Mouse (Mus musculus) left cerebral cortex, postnatal 36 days (tissue): ENCODE results near the gene Mthfr. TPM values are rescaled to one million over a fixed set of nuclear protein-coding genes. Genes with fewer than 3 reads are reported as not detected.

ENCODE experiments used
- DNase-seq, 2 experiments: peaks; one replicate each; pipeline ENCODE4 v3.0.0; 2021 to 2022; ENCODE audit warnings: low spot score in 2 of 2, mixed read lengths in 1 of 2
- intact Hi-C: fragments of 180-260 bp; cut with DNase I; formaldehyde crosslinking; loops from one replicate; pipeline ENCODE4 v1.15.1; 2025
- total RNA-seq, 2 experiments: library from RNA; stranded (reverse); gene quantifications; 2 replicates each; pipeline ENCODE4 v1.2.3; 2021

Gene Mthfr
- total RNA-seq, 2 experiments from 2014 or later = 26.6 to 38.0 TPM

DNA sequence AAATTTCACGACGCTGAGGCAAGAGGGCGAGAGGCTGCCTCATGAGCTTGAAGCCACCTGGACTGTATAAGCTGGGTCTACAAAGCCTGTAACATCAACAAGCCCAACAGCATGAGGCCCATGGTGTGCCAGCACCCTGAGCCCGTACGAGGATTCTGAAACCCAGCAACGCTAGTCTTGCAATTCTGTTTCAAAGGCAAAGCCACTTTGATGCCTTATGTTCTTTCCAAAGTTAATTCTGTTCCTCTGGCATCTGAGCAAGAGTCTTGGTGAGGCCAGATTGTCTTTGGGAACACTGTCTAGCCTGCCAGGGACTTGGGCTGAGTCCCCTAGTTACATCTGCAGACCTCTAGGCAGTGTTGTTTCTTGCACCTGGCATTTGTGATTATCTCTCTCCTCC, 20.1 kb downstream of the Mthfr start:
- DNase-seq = peak in 1 of 2 experiments; percentile 30
- intact Hi-C loops = no loop called here

DNA sequence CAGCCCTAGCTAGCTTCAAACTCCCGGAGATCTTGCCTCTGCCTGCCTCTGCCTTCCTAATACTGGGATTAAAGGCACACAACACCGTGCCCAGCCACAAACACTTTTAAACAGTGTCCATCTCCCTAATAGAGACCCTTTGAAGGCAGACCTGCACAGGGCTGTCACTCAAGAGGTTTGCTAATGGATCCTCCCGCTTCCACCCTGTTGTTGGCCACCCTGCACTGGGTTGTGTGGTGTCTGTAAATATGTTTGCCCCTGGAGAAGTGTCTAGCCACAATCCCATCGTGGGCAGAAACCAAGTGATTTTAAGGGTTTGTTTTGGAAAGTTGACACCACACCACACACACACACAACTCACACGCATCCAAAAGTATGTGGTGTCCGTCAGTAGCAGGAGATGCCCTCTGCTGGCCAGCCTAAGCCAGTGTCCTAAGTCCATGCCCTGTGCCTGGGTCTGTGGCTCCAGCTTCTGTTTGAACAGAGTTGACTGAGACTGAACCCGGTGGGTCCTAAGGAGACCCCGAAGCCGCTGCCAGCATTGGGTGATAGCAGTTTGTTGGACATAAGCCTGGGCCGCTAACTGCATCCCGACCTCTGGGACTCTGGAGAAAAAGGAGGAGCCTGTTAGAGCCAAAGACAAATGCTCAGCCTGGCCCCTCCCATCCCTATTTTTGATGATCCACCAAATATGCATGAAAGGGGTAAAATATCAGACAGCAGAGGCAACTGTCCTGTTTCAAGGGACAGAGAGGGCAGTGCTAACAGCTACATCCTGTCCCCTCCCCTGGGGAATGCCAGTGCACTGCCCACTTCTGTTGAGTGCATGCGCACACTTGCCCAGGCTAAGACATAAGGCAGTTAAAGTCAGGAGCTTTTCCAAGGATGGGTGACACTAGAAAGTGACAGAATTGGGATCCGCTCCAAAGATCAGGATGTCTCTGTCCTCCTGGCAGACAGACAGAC, 21.5 kb downstream of the Mthfr start:
- intact Hi-C loops = no loop called here

DNA sequence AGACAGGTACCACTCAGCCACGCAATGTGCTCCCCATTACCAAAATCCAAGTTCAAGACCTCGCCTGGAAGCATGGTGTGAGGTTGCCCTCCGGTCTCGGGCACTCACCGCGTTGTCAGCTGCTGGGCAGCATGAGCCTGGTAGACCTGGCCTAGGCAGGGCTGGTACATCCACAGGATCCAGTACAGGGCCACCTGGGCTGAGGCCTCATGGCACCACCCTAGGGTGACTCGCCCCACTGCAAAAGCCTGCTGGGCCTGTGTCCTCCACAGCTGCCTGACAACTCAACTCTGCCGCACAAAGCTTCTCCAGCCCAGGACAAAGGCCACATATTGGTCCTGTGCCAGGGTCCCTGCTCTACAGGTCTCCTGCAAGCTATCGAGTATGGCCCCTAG, 22.2 kb downstream of the Mthfr start:
- no peak for DNase-seq
- intact Hi-C loops = no loop called here

More for the DNA sequence above, 21.5 kb downstream of the Mthfr start:
- no peak for DNase-seq

DNA sequence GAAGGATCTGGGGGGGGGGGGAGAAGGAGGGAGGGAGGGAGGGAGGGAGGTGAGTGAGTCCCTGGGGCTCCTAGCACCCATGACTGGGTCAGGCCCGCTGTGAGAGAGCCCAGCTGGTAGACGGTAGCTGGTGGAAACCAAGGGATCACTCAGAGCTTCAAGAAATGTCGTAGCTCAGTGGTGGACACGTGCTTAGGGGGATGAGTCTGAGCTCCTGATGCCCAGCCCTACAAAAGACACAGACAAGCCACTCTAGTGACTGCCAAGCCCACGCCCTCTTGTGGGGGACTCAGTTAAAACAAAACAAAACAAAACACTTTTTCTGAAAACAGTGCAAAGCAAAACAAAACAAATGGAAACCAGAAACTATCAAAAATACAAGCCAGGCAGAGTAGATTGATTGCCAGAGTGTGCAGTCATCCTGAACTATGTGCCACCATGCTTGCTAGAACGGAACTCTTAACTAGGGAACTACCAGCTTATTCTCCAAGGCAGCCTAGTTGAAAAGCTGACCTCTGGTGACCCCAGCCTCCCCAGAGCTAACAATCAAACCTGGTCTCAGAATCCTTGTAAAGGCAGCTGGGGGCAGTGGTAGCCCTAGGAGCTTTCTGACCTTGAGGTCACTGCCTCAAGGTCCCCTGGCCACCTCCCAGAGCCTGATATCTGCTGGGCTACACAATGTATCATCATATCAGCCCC, 27.0 kb downstream of the Mthfr start:
- intact Hi-C loops = no loop called here
- no peak for DNase-seq

DNA sequence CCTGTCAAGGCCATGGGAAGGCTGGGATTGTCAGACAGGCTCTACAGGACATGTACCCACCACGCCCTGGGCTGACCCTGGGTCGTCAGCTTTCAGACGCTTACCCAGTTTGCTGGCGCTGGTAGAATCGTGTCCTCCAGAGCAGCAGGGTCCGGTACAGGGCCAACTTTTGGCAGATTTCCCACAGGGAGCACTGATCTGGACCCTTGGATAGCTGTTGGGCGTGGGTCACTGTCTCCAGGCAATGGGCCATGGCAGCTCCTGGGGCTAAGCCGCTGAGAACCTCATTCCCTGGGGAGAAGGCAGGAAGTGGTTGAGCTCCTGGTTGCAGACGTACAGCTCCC, 27.5 kb downstream of the Mthfr start:
- intact Hi-C loops = no loop called here
- no peak for DNase-seq

DNA sequence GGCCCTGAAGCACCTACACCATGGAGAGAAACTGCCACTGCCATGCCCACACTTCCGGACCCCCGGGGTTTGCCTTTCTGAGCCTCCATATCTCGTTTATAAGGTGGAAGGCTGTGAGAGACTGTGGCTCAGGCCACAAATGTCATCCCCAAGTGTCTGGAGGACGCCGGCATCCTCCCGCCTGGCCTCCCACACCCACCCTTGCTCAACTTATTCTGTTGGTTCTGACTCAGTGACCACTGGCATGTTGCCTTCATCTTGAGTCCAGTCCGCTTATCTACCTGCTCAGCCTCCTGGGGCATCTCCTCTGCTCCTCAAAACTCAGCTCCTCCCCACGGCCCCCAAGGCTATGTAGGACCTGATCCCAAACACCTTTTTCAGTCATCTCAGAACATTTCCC, 28.5 kb downstream of the Mthfr start:
- no peak for DNase-seq
- intact Hi-C loops = no loop called here

DNA sequence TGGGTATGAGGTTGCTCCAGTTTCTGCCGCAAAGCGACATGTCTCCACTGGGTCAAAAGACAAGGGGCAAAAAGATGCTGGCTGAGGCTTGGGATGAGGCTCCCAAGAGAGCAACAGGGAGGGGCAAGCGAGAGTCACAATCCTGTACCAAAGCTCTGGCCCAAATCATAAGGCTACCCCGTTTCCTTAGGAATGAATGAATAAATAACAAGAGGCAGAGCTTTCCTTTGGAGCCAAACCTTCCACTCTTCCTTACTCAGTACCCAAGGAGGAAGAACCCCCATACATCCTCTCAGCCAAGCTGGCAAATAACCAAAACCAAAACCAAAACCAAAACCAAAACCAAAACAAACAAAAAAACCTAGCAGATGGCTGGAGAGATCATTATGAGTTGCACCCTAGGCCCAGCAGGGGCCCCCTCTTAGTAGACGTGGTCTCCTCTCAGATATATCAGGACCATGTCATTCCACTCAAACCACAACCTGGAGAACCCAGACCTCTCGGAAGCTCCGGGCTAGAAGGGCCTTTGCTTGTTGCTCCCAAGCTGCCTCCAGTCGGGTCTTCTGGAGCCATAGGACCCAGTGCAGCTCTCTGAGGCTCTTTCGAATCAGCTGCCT, 30.8 kb downstream of the Mthfr start:
- DNase-seq = no peak
- intact Hi-C loops = no loop called here

DNA sequence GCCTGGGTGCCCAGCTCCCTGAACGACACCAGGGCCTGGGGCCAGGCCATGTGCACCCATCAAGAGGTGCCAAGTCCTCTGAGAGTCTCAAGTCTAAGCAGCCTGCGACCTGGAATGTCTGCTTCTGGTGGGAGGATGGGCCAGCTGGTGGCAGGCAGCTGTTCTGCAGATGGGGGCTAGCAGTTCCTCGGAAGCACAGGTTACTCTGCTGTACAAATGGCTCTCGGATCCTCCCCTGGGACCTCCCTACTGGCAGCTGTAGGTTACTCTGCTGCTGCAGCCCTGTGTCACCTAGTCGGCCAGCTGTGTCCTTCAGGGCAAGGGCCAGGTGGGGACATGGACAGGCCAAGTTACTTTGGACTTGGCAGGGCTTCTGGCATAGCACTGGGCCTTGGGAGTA, 32.6 kb downstream of the Mthfr start:
- intact Hi-C loops = no loop called here
- no peak for DNase-seq

DNA sequence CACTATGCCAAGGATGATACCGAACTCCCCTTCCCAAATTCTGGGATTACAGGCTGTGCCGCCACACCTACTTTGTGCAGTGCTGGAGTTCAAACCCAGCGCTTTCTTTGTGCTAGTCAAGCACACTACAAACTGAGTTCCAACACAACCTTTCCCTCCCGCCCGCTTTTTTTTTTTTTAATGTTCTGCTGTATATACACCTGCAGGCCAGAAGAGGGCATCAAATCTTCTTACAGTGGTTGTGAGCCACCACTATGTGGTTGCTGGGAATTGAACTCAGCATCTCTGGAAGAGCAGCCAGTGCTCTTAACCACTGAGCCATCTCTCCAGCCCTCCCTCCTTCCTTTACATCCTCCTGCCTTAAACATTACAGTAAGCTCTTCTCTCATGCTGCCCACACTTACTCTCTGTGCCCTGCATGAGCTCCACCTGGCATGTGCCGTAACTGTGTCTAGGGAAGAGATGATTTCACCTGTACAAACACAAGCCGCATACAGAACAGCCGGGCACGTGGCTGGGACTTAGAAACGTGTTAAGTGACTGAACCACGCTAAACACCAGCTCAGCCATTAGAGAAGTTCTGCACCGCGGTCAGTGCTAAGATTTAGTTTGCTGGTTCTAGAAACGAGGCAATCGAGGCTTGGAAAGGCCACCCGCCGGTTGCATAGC, 35.8 kb downstream of the Mthfr start:
- no peak for DNase-seq
- intact Hi-C loops = no loop called here

DNA sequence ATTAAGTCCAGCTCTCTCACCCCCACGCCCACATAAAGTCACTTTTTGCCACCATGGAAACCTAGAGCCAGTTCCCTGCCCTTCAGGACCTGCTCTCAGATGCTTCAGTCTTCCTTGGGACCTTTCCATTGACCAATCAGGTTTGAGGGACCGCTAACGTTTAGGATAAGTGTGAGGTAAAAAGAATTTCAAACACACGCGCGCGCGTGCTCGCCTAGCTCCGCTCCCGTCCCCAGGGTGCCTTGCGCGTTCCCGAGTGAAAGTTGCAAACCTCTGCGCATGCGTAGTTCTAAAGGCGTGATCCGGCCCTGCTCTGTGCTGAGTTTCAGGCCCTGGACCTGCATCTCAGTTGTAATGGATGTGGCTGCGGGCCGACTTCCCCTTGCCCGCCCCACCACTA, 36.4 kb downstream of the Mthfr start:
- intact Hi-C loops = no loop called here
- DNase-seq = peak; percentile 62 to 65

DNA sequence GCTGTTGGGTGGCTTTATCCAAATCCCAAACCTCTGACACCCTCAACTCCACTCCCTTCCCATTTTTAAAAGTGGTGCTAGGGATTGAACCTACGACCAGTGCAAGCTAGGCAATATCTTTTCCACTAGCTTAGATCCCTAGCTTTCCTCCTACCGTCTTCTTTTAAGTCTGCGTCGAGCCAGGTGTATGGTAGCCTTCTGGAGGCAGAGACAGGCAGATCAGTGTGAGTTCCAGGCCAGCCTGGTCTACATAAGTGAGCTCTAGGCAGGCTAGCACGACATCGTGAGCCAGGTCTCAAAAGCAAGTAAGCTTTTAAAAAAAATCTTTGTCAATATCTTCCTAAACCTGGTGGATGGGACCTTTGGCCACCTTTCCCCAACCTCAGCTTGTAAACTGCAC, 37.0 kb downstream of the Mthfr start:
- intact Hi-C loops = no loop called here
- no peak for DNase-seq

DNA sequence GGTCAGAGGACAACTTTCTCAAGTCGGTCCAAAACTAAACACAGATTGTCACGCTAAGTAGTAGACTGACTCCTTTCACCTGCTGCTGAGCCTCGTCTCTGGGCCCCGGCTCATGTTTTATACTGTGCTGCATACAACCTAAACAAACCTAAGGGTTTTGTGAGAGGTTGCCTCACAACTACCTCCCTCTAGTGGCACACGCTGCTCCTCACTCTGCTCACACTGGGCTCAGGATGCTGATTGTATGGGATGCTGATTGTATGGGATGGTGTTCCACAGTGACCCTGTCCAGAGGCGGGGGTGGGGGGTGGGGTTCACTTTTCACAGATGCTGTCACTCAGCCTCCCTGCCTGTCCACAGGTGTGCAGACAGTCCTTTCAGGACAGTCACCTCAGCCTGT, 40.3 kb downstream of the Mthfr start:
- intact Hi-C loops = no loop called here
- DNase-seq = no peak

DNA sequence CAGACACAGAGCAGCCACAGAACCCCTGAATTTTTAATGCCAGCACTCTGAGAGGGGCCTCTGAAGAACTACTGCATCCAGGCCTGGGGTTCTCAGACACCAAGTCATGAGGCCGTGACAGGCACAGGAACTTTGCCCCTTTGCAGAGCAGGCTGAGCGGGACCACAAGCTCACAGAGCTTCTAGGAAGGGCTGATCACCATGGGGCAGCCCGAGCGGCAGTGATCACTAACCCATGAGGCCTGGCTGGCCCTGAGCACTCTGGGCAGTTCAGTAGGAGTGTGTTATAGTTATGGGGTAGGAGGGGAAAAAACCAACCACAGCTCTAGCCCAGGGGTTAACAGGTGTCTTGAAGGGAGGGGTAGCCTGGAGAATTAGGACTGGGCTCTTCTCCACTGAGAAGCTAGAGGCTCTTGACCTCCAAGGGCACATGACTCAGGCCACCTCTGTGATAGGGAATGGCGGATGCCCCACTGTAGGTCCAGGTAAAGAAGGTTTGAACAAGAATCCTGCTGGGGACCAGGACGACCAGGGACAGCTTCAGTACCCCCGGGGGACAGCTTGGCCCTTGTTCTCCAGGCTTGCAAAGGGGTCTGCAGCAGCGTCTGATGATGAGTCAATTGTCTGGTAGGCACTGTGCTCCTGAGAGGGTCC, 41.2 kb downstream of the Mthfr start:
- DNase-seq = no peak
- intact Hi-C loops = no loop called here

DNA sequence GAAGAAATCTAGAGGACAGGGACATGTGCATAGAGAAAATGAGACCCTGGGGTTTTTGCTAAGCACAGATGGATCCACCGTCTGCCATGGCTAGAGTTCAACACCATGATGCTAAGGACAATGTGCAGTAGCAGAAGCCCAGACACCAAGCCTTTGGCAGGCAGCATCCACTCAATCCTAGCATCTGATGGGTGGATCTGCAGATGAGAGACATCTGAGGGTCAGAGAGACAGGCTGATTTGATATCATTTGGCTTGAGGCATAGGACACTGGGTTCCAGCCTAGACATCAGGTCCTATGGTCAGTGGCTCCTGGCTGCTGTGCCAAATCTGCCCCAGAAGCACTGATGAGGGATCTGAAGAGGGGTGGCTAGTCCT, 41.7 kb downstream of the Mthfr start:
- no peak for DNase-seq
- intact Hi-C loops = no loop called here

DNA sequence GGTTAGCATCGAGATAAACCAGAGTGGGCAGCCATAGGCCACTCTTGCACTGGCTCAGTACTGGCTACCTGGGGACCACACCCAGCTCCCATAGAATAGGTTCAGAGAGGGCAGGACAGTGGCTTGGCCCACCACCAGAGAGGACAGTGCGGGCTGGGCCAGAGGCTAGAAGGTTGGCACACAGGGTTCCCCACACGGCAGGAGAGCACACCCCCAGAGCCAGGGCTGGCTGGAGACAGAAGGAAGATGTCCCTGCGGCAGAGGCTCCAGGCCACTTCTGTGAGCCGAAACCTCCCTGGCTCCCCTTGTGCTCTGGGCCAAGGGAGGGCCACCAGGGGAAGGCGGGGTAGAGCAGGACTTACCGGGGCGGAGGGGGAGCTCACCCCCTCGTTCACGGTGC, 42.3 kb downstream of the Mthfr start:
- no peak for DNase-seq
- intact Hi-C loops = no loop called here

DNA sequence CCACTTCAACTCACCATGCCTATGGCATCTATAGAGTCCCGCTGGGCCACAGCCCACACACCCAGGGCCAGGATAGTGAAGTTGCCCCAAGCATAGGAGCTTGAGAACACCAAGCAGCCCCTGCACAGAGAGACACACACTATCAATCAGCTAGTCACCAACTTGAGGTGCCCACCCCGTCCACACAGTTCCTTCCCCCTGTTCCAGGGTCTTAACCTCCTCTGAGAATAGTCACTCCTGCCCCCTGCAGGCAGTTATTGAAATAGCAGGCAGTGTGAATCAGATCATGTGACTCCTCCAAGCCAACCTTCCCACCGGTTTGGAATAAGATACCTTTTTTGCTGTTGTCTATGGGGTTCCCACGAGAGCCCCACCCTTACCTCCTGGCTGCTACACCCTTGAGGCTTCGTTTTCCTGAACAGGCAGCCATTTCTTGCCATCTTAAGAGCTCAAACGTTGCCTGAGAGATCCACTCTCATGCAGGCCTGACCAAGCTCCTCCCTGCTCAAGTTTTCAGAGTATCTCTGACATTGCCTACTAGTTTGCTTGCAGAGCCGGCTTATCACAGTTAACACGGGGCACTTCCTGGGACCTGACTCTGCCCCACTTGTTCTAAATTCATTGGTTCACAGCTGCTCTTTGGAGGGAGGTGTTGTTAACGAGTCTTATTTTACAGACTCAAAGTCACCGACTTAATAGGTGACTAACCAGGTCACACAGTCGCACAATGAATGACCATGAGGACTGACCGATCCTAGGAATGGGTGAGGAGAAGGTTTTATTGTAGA, 43.6 kb downstream of the Mthfr start:
- no peak for DNase-seq

DNA sequence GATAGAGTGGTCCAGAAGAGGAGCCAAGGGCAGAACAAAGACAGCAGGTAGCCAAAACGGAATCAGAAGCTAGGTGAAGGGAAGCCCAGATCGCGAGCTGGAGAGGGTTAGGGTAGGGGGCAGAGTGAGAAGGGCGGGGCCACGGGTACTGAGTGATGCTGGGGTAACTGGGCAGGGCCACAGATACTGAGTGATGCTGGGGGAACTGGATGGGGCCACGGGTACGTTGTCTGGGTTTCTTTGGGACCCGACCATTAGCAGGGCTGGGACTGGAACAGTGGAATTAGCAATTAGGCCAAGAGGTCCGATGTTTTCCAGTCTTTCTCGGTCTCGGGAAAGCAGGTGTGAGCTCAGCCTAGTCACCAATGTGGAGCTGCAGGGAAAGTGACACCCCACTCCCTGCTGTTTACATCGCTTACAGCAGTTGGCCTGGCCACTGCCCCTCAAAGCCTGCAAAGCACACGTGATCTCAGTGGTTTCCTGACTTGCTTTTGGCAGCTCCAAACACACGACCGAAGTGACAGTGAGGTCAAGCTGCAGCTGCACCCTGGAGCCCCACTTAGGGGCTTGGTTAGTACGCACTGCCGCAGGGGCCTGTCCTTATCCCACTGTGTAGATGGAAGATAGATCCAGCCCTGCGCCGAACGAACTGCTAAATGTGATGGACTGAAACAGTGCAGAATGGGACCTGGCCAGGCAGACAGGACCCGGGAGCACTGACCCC, 44.5 kb downstream of the Mthfr start:
- DNase-seq = no peak

More for the DNA sequence above, 43.6 kb downstream of the Mthfr start:
- intact Hi-C loops = no loop called here

DNA sequence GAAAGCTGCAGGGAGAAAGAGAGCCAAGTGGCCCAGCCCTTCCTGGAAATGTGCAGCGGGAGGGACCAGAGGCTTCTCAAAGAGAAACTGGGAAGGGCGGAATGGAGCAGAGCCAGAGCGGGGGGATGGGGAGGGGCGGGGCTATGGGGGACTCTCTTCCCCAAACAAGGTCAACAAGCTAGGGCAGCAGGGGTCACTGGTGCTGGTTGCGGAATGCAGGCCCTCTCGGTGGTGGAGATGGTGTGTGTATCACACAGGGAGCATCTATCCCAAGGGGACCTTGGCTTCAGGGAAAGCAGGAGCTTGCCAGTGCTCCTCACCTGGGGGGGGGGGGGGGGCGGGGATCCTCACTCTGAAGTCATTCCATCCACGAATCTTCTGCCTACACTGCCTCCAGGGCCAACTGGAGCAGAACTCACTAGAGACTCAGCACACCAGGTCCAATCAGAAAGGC, 45.4 kb downstream of the Mthfr start:
- intact Hi-C loops = no loop called here
- no peak for DNase-seq

More for the DNA sequence above, 44.5 kb downstream of the Mthfr start:
- intact Hi-C loops = no loop called here
